Mouse (Mus musculus): ENCODE measurements around the gene Auts2. TPM values are rescaled to one million over a fixed set of nuclear protein-coding genes. Genes with fewer than 3 reads are reported as not detected.

The Auts2 gene
- polyA plus RNA-seq, 1 experiment from 2014 or later: 14.7 TPM

GRCm38 (mm10) chr5:132388746-132389145 lies 154.4 kb downstream of the Auts2 start:
- 80% methylated on average over 5 of the region's 5 CpGs for WGBS
- no peaks in the 10 kb centered on the region for H3K36me3 ChIP-seq (ENCODE audit: control insufficient read depth, insufficient read depth, low read length)
- H3K27ac ChIP-seq (ENCODE audit: low read length): no peak overlapping the region
- 0 out of 2 replicates have a peak, but pooled peaks cover 3% of the 10 kb centered on the region for H3K4me1 ChIP-seq (ENCODE audit: control insufficient read depth, insufficient read depth, low read length)
- no peak for ATAC-seq
- H3K4me2 ChIP-seq (ENCODE audit: low read depth, low read length): no peak overlapping the region
- no peak overlapping the region for H3K9ac ChIP-seq (ENCODE audit: low read depth, low read length)
- no peak overlapping the region for H3K4me3 ChIP-seq (ENCODE audit: low read length)
- H3K9me3 ChIP-seq (ENCODE audit: control insufficient read depth, low read length): no peaks in the 10 kb centered on the region
- no peaks in the 10 kb centered on the region for H3K27me3 ChIP-seq (replicated peaks; ENCODE audit: control insufficient read depth, insufficient read depth, low read length)

GRCm38 (mm10) chr5:132385244-132385855 lies 157.8 kb downstream of the Auts2 start:
- 48% methylated on average over 4 of the region's 4 CpGs for WGBS
- ATAC-seq: no peak
- no peak overlapping the region for H3K4me3 ChIP-seq (ENCODE audit: low read length)
- H3K4me2 ChIP-seq (ENCODE audit: low read depth, low read length): no peak overlapping the region
- no peak overlapping the region for H3K9ac ChIP-seq (ENCODE audit: low read depth, low read length)
- no peak overlapping the region for H3K27ac ChIP-seq (ENCODE audit: low read length)
- no peaks in the 10 kb centered on the region for H3K27me3 ChIP-seq (replicated peaks; ENCODE audit: control insufficient read depth, insufficient read depth, low read length)
- H3K4me1 ChIP-seq (ENCODE audit: control insufficient read depth, insufficient read depth, low read length): peaks cover 15% of the 10 kb centered on the region
- H3K9me3 ChIP-seq (ENCODE audit: control insufficient read depth, low read length): no peaks in the 10 kb centered on the region
- no peaks in the 10 kb centered on the region for H3K36me3 ChIP-seq (ENCODE audit: control insufficient read depth, insufficient read depth, low read length)

- H3K36me3 ChIP-seq (ENCODE audit: control insufficient read depth, insufficient read depth, low read length): no peaks in the 10 kb centered on the region
- ATAC-seq: no peak
- no peak overlapping the region for H3K9ac ChIP-seq (ENCODE audit: low read depth, low read length)
- H3K4me1 ChIP-seq (ENCODE audit: control insufficient read depth, insufficient read depth, low read length): peaks cover 17% of the 10 kb centered on the region
- H3K27me3 ChIP-seq (replicated peaks; ENCODE audit: control insufficient read depth, insufficient read depth, low read length): no peaks in the 10 kb centered on the region
- no peak overlapping the region for H3K4me2 ChIP-seq (ENCODE audit: low read depth, low read length)
- no peaks in the 10 kb centered on the region for H3K9me3 ChIP-seq (ENCODE audit: control insufficient read depth, low read length)
- no peak overlapping the region for H3K27ac ChIP-seq (ENCODE audit: low read length)
- no peak overlapping the region for H3K4me3 ChIP-seq (ENCODE audit: low read length)
- 43% methylated on average over 5 of the region's 5 CpGs for WGBS
Measured at GRCm38 (mm10) chr5:132380261-132380660, 162.9 kb downstream of the Auts2 start.

- no peaks in the 10 kb centered on the region for H3K36me3 ChIP-seq (ENCODE audit: control insufficient read depth, insufficient read depth, low read length)
- no peak overlapping the region for H3K4me3 ChIP-seq (ENCODE audit: low read length)
- no peak overlapping the region for H3K27ac ChIP-seq (ENCODE audit: low read length)
- peaks cover 17% of the 10 kb centered on the region for H3K4me1 ChIP-seq (ENCODE audit: control insufficient read depth, insufficient read depth, low read length)
- H3K9ac ChIP-seq (ENCODE audit: low read depth, low read length): no peak overlapping the region
- no peak overlapping the region for H3K4me2 ChIP-seq (ENCODE audit: low read depth, low read length)
- no peaks in the 10 kb centered on the region for H3K9me3 ChIP-seq (ENCODE audit: control insufficient read depth, low read length)
- no peaks in the 10 kb centered on the region for H3K27me3 ChIP-seq (replicated peaks; ENCODE audit: control insufficient read depth, insufficient read depth, low read length)
- ATAC-seq: no peak
- WGBS: 73% methylated on average over 1 of the region's 1 CpGs
Measured at GRCm38 (mm10) chr5:132378977-132379376, 164.2 kb downstream of the Auts2 start.

- H3K27me3 ChIP-seq (replicated peaks; ENCODE audit: control insufficient read depth, insufficient read depth, low read length): no peaks in the 10 kb centered on the region
- WGBS: 67% methylated on average over 1 of the region's 1 CpGs
- no peak overlapping the region for H3K9ac ChIP-seq (ENCODE audit: low read depth, low read length)
- no peak overlapping the region for H3K4me3 ChIP-seq (ENCODE audit: low read length)
- no peaks in the 10 kb centered on the region for H3K36me3 ChIP-seq (ENCODE audit: control insufficient read depth, insufficient read depth, low read length)
- no peak overlapping the region for H3K27ac ChIP-seq (ENCODE audit: low read length)
- H3K9me3 ChIP-seq (ENCODE audit: control insufficient read depth, low read length): no peaks in the 10 kb centered on the region
- no peak overlapping the region for H3K4me2 ChIP-seq (ENCODE audit: low read depth, low read length)
- no peak for ATAC-seq
- H3K4me1 ChIP-seq (ENCODE audit: control insufficient read depth, insufficient read depth, low read length): peaks cover 5% of the 10 kb centered on the region
Measured at GRCm38 (mm10) chr5:132375130-132375529, 168.0 kb downstream of the Auts2 start.

- Histone ChIP-seq H3K9me3 (ENCODE audit: control insufficient read depth, low read length) (no peaks in the 10 kb centered on the region), H3K4me1 (ENCODE audit: control insufficient read depth, insufficient read depth, low read length) (peaks cover 12% of the 10 kb centered on the region), H3K27ac (ENCODE audit: low read length) (no peak overlapping the region), H3K27me3 (replicated peaks; ENCODE audit: control insufficient read depth, insufficient read depth, low read length) (no peaks in the 10 kb centered on the region), H3K36me3 (ENCODE audit: control insufficient read depth, insufficient read depth, low read length) (no peaks in the 10 kb centered on the region), H3K4me2 (ENCODE audit: low read depth, low read length) (no peak overlapping the region), H3K9ac (ENCODE audit: low read depth, low read length) (no peak overlapping the region), H3K4me3 (ENCODE audit: low read length) (no peak overlapping the region)
- 74% methylated on average over 4 of the region's 4 CpGs for WGBS
- no peak for ATAC-seq
Measured at GRCm38 (mm10) chr5:132373471-132374075, 169.6 kb downstream of the Auts2 start.

GRCm38 (mm10) chr5:132372605-132373004 lies 170.5 kb downstream of the Auts2 start:
- no peak overlapping the region for H3K4me2 ChIP-seq (ENCODE audit: low read depth, low read length)
- ATAC-seq: no peak
- no peak overlapping the region for H3K4me3 ChIP-seq (ENCODE audit: low read length)
- no peak overlapping the region for H3K9ac ChIP-seq (ENCODE audit: low read depth, low read length)
- peaks cover 18% of the 10 kb centered on the region for H3K4me1 ChIP-seq (ENCODE audit: control insufficient read depth, insufficient read depth, low read length)
- H3K9me3 ChIP-seq (ENCODE audit: control insufficient read depth, low read length): no peaks in the 10 kb centered on the region
- no peak overlapping the region for H3K27ac ChIP-seq (ENCODE audit: low read length)
- no peaks in the 10 kb centered on the region for H3K36me3 ChIP-seq (ENCODE audit: control insufficient read depth, insufficient read depth, low read length)
- 79% methylated on average over 2 of the region's 2 CpGs for WGBS
- H3K27me3 ChIP-seq (replicated peaks; ENCODE audit: control insufficient read depth, insufficient read depth, low read length): no peaks in the 10 kb centered on the region

- no peak overlapping the region for H3K4me3 ChIP-seq (ENCODE audit: low read length)
- H3K9ac ChIP-seq (ENCODE audit: low read depth, low read length): peak overlapping the region; percentile 21; the same call in 1 of the 2 replicates
- WGBS: 16% methylated on average over 7 of the region's 7 CpGs
- H3K4me1 ChIP-seq (ENCODE audit: control insufficient read depth, insufficient read depth, low read length): peaks cover 18% of the 10 kb centered on the region
- peak overlapping the region; percentile 54 for H3K27ac ChIP-seq (ENCODE audit: low read length)
- H3K9me3 ChIP-seq (ENCODE audit: control insufficient read depth, low read length): no peaks in the 10 kb centered on the region
- no peaks in the 10 kb centered on the region for H3K36me3 ChIP-seq (ENCODE audit: control insufficient read depth, insufficient read depth, low read length)
- peak; percentile 90 for ATAC-seq
- H3K27me3 ChIP-seq (replicated peaks; ENCODE audit: control insufficient read depth, insufficient read depth, low read length): no peaks in the 10 kb centered on the region
- peak overlapping the region; percentile 30 for H3K4me2 ChIP-seq (ENCODE audit: low read depth, low read length)
Measured at GRCm38 (mm10) chr5:132368678-132369088, 174.5 kb downstream of the Auts2 start.

GRCm38 (mm10) chr5:132361276-132361675 lies 181.9 kb downstream of the Auts2 start:
- no peak overlapping the region for H3K4me3 ChIP-seq (ENCODE audit: low read length)
- H3K36me3 ChIP-seq (ENCODE audit: control insufficient read depth, insufficient read depth, low read length): no peaks in the 10 kb centered on the region
- H3K9me3 ChIP-seq (ENCODE audit: control insufficient read depth, low read length): no peaks in the 10 kb centered on the region
- no peaks in the 10 kb centered on the region for H3K27me3 ChIP-seq (replicated peaks; ENCODE audit: control insufficient read depth, insufficient read depth, low read length)
- H3K4me2 ChIP-seq (ENCODE audit: low read depth, low read length): no peak overlapping the region
- WGBS: 69% methylated on average over 1 of the region's 1 CpGs
- no peak overlapping the region for H3K9ac ChIP-seq (ENCODE audit: low read depth, low read length)
- no peak overlapping the region for H3K27ac ChIP-seq (ENCODE audit: low read length)
- H3K4me1 ChIP-seq (ENCODE audit: control insufficient read depth, insufficient read depth, low read length): no peaks in the 10 kb centered on the region
- ATAC-seq: no peak
